Mouse (Mus musculus) midbrain, embryonic 12.5 days (tissue): ENCODE data around the gene Tvp23b. TPM values are rescaled to one million over a fixed set of nuclear protein-coding genes. Genes with fewer than 3 reads are reported as not detected.

Experiments
- ATAC-seq: fragments of 200-750 bp; cut with Nextera tagmentation; 2 replicates; pipeline ENCODE4 v1.8.0; 2017; ENCODE audit warnings: low read depth, moderate TSS enrichment, moderate library complexity; ENCODE audit not compliant: low FRiP score
- H3K27ac ChIP-seq: fragments of 300-500 bp; sonication (generic); replicated peaks from 2 replicates; pipeline ENCODE4 v1.5.1; 2016; ENCODE audit warnings: mild to moderate bottlenecking
- H3K27me3 ChIP-seq: fragments of 300-500 bp; sonication (generic); 2 replicates; pipeline ENCODE4 v1.6.1; 2016; ENCODE audit warnings: mild to moderate bottlenecking
- H3K36me3 ChIP-seq: fragments of 300-500 bp; sonication (generic); 2 replicates; pipeline ENCODE4 v1.6.1; 2016
- H3K4me1 ChIP-seq: fragments of 300-500 bp; sonication (generic); 2 replicates; pipeline ENCODE4 v1.6.1; 2016
- H3K4me2 ChIP-seq: fragments of 300-500 bp; sonication (generic); replicated peaks from 2 replicates; pipeline ENCODE4 v1.6.1; 2016; ENCODE audit warnings: mild to moderate bottlenecking, moderate library complexity
- H3K4me3 ChIP-seq: fragments of 300-500 bp; sonication (generic); 2 replicates; pipeline ENCODE4 v1.5.1; 2016; ENCODE audit warnings: mild to moderate bottlenecking
- H3K9ac ChIP-seq: fragments of 300-500 bp; sonication (generic); replicated peaks from 2 replicates; pipeline ENCODE4 v1.6.1; 2016; ENCODE audit warnings: mild to moderate bottlenecking, moderate library complexity
- H3K9me3 ChIP-seq: fragments of 300-500 bp; sonication (generic); 2 replicates; pipeline ENCODE4 v1.6.1; 2016; ENCODE audit warnings: mild to moderate bottlenecking
- WGBS: fragments of 180-500 bp; shearing (Covaris S2); methylation state at CpG from one replicate; pipeline ENCODE4 v1.1.7; 2016; 5-methylcytosine and 5-hydroxymethylcytosine counted together
- polyA plus RNA-seq: library from polyadenylated mRNA; unstranded; fragments of >200 nt; fragmentation: Nextera tagmentation; extraction: Ambion mirVana; gene quantifications from 2 replicates; pipeline ENCODE4 v1.2.1, GENCODE M21; 2016

Tvp23b gene
- polyA plus RNA-seq, 1 experiment from 2014 or later: 46.1 TPM

GRCm38 (mm10) chr11:62929799-62930198 is 50.5 kb downstream of the Tvp23b start:
- 75% methylated on average over 3 of the region's 3 CpGs for WGBS
- no peak overlapping the region for H3K4me2 ChIP-seq

GRCm38 (mm10) chr11:62930574-62930973 is 51.3 kb downstream of the Tvp23b start:
- H3K4me2 ChIP-seq: no peak overlapping the region
- no peaks in the 10 kb centered on the region for H3K27me3 ChIP-seq
- H3K9me3 ChIP-seq: no peaks in the 10 kb centered on the region
- H3K4me3 ChIP-seq: no peak overlapping the region
- no peaks in the 10 kb centered on the region for H3K36me3 ChIP-seq
- WGBS: 85% methylated on average over 4 of the region's 4 CpGs
- H3K4me1 ChIP-seq: no peaks in the 10 kb centered on the region
- H3K9ac ChIP-seq: no peak overlapping the region
- no peak overlapping the region for H3K27ac ChIP-seq
- no peak for ATAC-seq

More at GRCm38 (mm10) chr11:62929799-62930198, 50.5 kb downstream of the Tvp23b start:
- no peak for ATAC-seq
- no peaks in the 10 kb centered on the region for H3K36me3 ChIP-seq
- no peaks in the 10 kb centered on the region for H3K4me1 ChIP-seq
- no peak overlapping the region for H3K27ac ChIP-seq
- H3K9me3 ChIP-seq: no peaks in the 10 kb centered on the region
- H3K9ac ChIP-seq: no peak overlapping the region
- no peaks in the 10 kb centered on the region for H3K27me3 ChIP-seq
- H3K4me3 ChIP-seq: no peak overlapping the region

DNA sequence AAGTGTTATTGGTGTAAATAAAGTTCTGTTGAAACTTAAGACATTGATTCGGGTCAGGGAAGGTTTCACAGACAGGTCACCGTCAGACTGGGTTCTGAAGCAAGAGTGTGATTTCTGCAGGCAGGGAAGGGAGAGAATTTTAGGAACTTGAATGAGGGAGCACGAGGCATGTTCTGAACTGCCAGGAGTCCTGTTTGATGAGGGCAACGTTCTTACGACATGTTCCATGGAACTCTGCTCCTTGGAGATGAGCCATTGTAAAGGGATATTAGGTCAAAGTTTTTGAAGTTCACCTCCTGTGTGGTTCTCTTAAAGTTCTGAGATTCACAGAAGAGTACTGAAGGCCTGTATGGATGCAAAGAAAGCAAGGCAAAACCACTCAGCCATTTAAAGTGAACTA is 51.9 kb downstream of the Tvp23b start:
- Histone ChIP-seq H3K36me3 (no peaks in the 10 kb centered on the region), H3K4me3 (no peak overlapping the region), H3K27me3 (no peaks in the 10 kb centered on the region), H3K9ac (no peak overlapping the region), H3K4me1 (no peaks in the 10 kb centered on the region), H3K27ac (no peak overlapping the region), H3K9me3 (no peaks in the 10 kb centered on the region), H3K4me2 (no peak overlapping the region)
- WGBS: 80% methylated on average over 5 of the region's 5 CpGs
- no peak for ATAC-seq

- no peak overlapping the region for H3K9ac ChIP-seq
- no peak overlapping the region for H3K4me3 ChIP-seq
- 93% methylated on average over 9 of the region's 9 CpGs for WGBS
- H3K4me2 ChIP-seq: no peak overlapping the region
- no peaks in the 10 kb centered on the region for H3K4me1 ChIP-seq
- no peak overlapping the region for H3K27ac ChIP-seq
- ATAC-seq: no peak
- H3K36me3 ChIP-seq: no peaks in the 10 kb centered on the region
- H3K9me3 ChIP-seq: no peaks in the 10 kb centered on the region
- H3K27me3 ChIP-seq: no peaks in the 10 kb centered on the region
These were observed 53.8 kb downstream of the Tvp23b start for GRCm38 (mm10) chr11:62933099-62933498.

DNA sequence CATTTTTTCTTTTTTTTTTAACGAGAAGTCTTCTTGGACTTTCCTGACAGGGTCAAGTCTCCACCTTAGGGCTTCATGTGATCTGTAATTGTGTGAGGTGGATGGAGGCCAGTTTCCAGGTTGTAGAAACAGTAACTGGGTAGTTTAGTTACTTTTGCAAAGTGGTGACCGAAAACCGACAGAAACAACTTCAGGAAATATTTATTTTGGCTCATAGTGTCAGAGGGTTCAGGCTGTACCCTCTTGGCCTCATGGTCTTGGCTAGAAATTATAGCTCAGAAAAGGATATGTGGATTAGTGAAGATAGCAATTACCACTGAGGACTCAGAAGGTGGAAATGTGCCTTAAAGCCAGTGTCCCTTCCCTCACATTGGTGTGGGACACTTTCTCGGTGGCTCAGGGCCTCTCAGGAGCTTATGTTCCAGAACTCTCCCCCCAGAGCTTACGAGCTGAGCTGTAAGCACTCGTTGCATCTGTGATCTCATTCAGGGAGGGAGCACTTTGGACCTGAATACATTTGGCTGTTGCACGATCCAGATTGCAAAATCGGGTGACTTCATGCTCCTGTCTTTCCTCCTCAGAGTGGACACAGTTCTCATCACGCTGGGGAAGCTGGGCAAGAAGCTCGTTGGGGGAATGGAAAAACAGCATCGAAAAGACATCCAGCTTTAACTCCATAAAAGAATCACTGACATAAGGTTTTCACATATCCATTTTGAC is 55.7 kb downstream of the Tvp23b start:
- no peak overlapping the region for H3K9ac ChIP-seq
- no peaks in the 10 kb centered on the region for H3K27me3 ChIP-seq
- WGBS: 89% methylated on average over 11 of the region's 11 CpGs
- H3K4me1 ChIP-seq: no peaks in the 10 kb centered on the region
- H3K4me3 ChIP-seq: no peak overlapping the region
- no peaks in the 10 kb centered on the region for H3K9me3 ChIP-seq
- H3K36me3 ChIP-seq: no peaks in the 10 kb centered on the region
- H3K4me2 ChIP-seq: no peak overlapping the region
- H3K27ac ChIP-seq: no peak overlapping the region
- ATAC-seq: no peak

GRCm38 (mm10) chr11:62937986-62938385 is 58.7 kb downstream of the Tvp23b start:
- 84% methylated on average over 6 of the region's 6 CpGs for WGBS
- no peaks in the 10 kb centered on the region for H3K36me3 ChIP-seq

GRCm38 (mm10) chr11:62938921-62939320 is 59.7 kb downstream of the Tvp23b start:
- no peak overlapping the region for H3K9ac ChIP-seq
- H3K4me3 ChIP-seq: no peak overlapping the region
- H3K9me3 ChIP-seq: no peaks in the 10 kb centered on the region
- no peaks in the 10 kb centered on the region for H3K4me1 ChIP-seq
- no peaks in the 10 kb centered on the region for H3K27me3 ChIP-seq
- no peak overlapping the region for H3K27ac ChIP-seq
- no peak overlapping the region for H3K4me2 ChIP-seq
- 68% methylated on average over 5 of the region's 5 CpGs for whole genome bisulfite sequencing
- H3K36me3 ChIP-seq: no peaks in the 10 kb centered on the region
- ATAC-seq: no peak

More at GRCm38 (mm10) chr11:62937986-62938385, 58.7 kb downstream of the Tvp23b start:
- no peak overlapping the region for H3K9ac ChIP-seq
- no peak overlapping the region for H3K4me2 ChIP-seq
- H3K4me1 ChIP-seq: no peaks in the 10 kb centered on the region
- no peaks in the 10 kb centered on the region for H3K27me3 ChIP-seq
- ATAC-seq: no peak
- no peaks in the 10 kb centered on the region for H3K9me3 ChIP-seq
- no peak overlapping the region for H3K27ac ChIP-seq
- no peak overlapping the region for H3K4me3 ChIP-seq

DNA sequence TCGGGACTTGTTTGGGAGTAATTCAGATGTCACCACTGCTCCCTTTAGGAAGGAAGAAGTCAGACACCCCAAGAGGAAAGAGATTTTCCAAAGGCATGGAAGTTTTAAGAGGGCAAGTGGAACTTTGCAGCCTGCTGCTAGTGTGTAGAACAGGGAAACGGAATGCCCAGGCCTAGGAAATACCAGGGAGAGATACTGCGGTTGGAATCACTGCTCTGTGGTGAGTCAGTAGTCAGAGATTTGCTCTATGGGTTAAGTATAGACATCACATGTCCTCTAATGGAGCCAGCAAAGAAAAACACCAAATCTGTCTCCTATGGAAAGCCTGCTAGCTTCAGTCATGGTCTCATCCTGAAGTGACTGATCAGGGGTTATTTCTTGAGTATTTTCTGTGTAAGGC is 60.9 kb downstream of the Tvp23b start:
- H3K4me1 ChIP-seq: no peaks in the 10 kb centered on the region
- no peaks in the 10 kb centered on the region for H3K36me3 ChIP-seq
- H3K4me2 ChIP-seq: no peak overlapping the region
- H3K27ac ChIP-seq: no peak overlapping the region
- ATAC-seq: no peak
- H3K27me3 ChIP-seq: no peaks in the 10 kb centered on the region
- H3K9ac ChIP-seq: no peak overlapping the region
- 80% methylated on average over 3 of the region's 3 CpGs for WGBS
- no peaks in the 10 kb centered on the region for H3K9me3 ChIP-seq
- H3K4me3 ChIP-seq: no peak overlapping the region

DNA sequence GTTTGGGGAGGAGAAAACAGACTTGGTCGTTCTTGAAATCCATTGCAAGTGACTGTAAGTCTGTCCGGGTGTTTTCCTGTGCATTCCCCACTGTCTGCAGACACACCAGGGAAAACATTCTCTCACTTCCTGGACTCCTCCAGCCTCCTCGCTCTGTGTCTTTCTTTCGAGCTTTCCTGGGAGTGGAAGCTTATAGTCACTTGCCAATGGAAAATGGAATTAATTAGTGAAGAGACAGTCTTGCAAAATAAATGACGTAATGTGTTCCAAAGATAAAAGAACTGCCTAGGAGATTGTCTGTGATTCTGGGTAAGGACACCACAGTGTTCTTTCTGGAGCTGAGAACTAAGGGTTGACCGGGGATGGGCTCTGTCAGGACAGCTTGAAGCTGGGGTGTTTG is 64.3 kb downstream of the Tvp23b start:
- Histone ChIP-seq H3K27me3 (no peaks in the 10 kb centered on the region), H3K4me1 (no peaks in the 10 kb centered on the region), H3K36me3 (no peaks in the 10 kb centered on the region), H3K27ac (no peak overlapping the region), H3K4me2 (no peak overlapping the region), H3K4me3 (no peak overlapping the region), H3K9me3 (no peaks in the 10 kb centered on the region), H3K9ac (no peak overlapping the region)
- 81% methylated on average over 6 of the region's 6 CpGs for WGBS
- no peak for ATAC-seq

DNA sequence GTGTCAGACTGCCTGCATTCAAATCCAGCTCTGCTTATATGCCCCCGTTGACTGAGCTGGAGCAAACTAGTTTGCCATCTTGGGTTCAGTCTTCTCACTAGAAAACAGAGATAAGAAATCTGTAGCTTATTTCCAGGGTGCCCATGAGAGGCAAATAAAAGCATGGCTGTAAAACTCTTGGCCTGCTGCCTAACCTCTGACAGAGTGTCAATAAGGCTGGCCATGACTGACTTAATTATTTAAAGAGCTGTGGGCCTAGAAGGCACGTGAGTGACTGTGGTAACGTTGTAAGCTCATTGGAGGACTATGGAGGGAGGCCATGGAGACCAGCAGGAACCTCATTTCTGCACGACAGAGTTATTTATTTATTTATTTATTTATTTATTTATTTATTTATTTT is 66.3 kb downstream of the Tvp23b start:
- no peak overlapping the region for H3K4me2 ChIP-seq
- no peaks in the 10 kb centered on the region for H3K27me3 ChIP-seq
- no peak for ATAC-seq
- no peak overlapping the region for H3K27ac ChIP-seq
- WGBS: 76% methylated on average over 4 of the region's 4 CpGs
- no peaks in the 10 kb centered on the region for H3K9me3 ChIP-seq
- no peaks in the 10 kb centered on the region for H3K4me1 ChIP-seq
- no peak overlapping the region for H3K4me3 ChIP-seq
- H3K9ac ChIP-seq: no peak overlapping the region
- H3K36me3 ChIP-seq: no peaks in the 10 kb centered on the region

DNA sequence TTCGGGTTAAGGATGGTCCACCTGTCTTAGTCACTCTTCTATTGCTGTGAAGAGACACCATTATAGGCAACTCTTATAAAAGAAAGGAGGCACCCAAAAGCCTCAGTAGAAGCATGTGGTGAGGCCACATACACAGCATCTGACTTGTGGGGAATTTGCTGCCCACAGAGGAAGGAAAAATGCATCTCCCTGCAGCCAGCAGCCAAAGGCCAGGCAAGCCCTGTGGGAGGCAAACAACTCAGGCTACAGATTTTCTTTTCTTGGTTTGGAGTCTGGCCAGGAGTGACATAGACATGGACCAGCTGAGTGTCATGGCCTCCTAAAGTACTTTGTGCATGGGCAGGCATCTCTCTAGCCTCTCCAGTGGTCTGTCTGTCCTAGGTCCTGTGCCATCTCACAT is 70.3 kb downstream of the Tvp23b start:
- 81% methylated on average over 1 of the region's 1 CpGs for WGBS
- H3K36me3 ChIP-seq: no peaks in the 10 kb centered on the region
- no peaks in the 10 kb centered on the region for H3K9me3 ChIP-seq
- H3K4me2 ChIP-seq: no peak overlapping the region
- no peaks in the 10 kb centered on the region for H3K4me1 ChIP-seq
- no peaks in the 10 kb centered on the region for H3K27me3 ChIP-seq
- no peak overlapping the region for H3K9ac ChIP-seq
- no peak overlapping the region for H3K27ac ChIP-seq
- no peak overlapping the region for H3K4me3 ChIP-seq
- no peak for ATAC-seq

DNA sequence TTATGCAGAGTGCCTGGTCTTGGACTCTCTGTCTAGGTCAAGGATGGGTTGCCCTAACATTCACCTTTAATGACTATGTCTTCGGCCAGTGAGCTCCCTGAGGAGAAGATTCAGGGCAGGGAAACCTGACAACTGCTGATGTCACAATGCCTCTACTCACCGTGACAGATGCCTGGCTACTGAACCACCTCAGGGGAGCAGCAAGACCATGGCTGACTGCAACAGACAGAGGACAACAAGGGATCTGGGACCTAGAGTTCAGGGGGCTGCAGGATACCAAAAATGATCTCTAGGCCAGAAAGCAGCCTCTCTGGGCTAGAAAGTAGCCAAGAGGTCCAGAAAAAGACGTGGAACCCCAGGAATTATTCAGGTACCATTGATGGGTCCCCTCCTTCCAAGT is 71.8 kb downstream of the Tvp23b start, which contains the start of gene Cdrt4:
TSS of gene Cdrt4 (plus strand) at position 182 of the 400 bp plus-strand sequence.
- no peak within 1 kb of the TSS for H3K9ac ChIP-seq
- 72% methylated on average over 3 of the region's 3 CpGs for WGBS
- ATAC-seq: no peak

DNA sequence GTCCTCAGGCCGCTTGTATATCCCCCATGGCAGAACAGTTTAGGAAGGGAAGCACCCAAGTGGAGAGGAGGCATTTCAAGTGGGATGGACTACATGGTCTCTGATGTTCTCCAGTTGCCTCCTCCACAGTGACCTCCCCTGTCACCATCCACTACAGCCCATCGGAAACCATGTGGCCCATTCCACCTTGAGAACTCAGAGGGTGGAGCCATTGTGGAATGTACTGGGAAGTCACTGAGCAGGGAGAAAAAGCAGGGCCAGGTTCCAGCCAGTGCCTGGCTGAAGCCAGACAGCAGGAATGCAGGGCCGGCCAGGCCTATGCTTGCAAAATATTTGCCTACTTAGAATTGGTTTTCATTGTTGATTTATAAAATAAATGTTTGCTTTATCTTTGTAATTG is 75.5 kb downstream of the Tvp23b start:
- Histone ChIP-seq H3K9ac (no peak overlapping the region), H3K27ac (no peak overlapping the region), H3K27me3 (no peaks in the 10 kb centered on the region), H3K36me3 (no peaks in the 10 kb centered on the region), H3K4me3 (no peak overlapping the region), H3K4me2 (no peak overlapping the region), H3K9me3 (0 out of 2 replicates have a peak, but pooled peaks cover 6% of the 10 kb centered on the region), H3K4me1 (no peaks in the 10 kb centered on the region)
- WGBS: 95% methylated on average over 3 of the region's 3 CpGs
- ATAC-seq: no peak

More for the DNA sequence above, 71.8 kb downstream of the Tvp23b start, which contains the start of gene Cdrt4:
- Histone ChIP-seq H3K4me2 (no peak within 1 kb of the TSS), H3K9me3 (0 out of 2 replicates have a peak, but pooled peaks cover 6% of the 10 kb centered on the region), H3K27me3 (no peaks in the 10 kb centered on the region), H3K4me3 (no peak within 1 kb of the TSS), H3K4me1 (no peaks in the 10 kb centered on the region), H3K36me3 (no peaks in the 10 kb centered on the region), H3K27ac (no peak within 1 kb of the TSS)
